Mouse (Mus musculus): ENCODE measurements around the gene Fam155a. TPM values are rescaled to one million over a fixed set of nuclear protein-coding genes. Genes with fewer than 3 reads are reported as not detected.

Gene Fam155a
- polyA plus RNA-seq, 1 experiment from 2014 or later, result 30.3 TPM

GRCm38 (mm10) chr8:9227779-9228464 lies 543.0 kb downstream of the Fam155a start:
- Histone ChIP-seq H3K4me3 (ENCODE audit: low read length) (no peak overlapping the region), H3K9ac (ENCODE audit: low read depth, low read length) (peak overlapping the region; percentile 3; the same call in 1 of the 2 replicates), H3K27ac (ENCODE audit: low read depth, low read length) (peak overlapping the region; percentile 60), H3K36me3 (ENCODE audit: control insufficient read depth, insufficient read depth, low read length) (no peaks in the 10 kb centered on the region), H3K9me3 (ENCODE audit: control insufficient read depth, low read length) (no peaks in the 10 kb centered on the region), H3K4me2 (ENCODE audit: low read length) (peak overlapping the region; percentile 25), H3K4me1 (ENCODE audit: control insufficient read depth, insufficient read depth, low read depth, low read length) (peaks cover 5% of the 10 kb centered on the region), H3K27me3 (replicated peaks; ENCODE audit: control insufficient read depth, insufficient read depth, low read length) (no peaks in the 10 kb centered on the region)
- peak; percentile 84 for ATAC-seq
- 28% methylated on average over 19 of the region's 19 CpGs for WGBS

DNA sequence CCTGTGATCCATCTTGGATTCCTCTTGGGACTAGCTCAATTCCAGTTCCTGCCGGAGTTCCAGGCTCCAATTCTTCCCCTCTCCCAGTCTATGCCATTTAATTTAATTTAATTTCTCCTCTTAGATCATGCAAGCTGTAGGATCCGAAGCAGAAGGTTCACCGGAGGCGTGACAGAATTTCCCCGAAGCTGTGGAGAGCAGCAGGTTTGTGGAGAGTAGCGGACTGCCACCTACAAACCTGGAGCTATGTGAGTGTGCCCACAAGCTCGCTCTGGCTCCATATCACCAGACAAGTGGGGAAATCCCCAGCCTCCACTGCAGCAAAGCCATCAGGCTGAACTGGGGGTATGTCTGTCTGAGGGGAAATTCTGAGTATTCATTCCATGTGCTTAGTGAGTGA lies 544.2 kb downstream of the Fam155a start:
- Histone ChIP-seq H3K27ac (ENCODE audit: low read depth, low read length) (no peak overlapping the region), H3K27me3 (replicated peaks; ENCODE audit: control insufficient read depth, insufficient read depth, low read length) (no peaks in the 10 kb centered on the region), H3K36me3 (ENCODE audit: control insufficient read depth, insufficient read depth, low read length) (no peaks in the 10 kb centered on the region), H3K4me2 (ENCODE audit: low read length) (no peak overlapping the region), H3K9ac (ENCODE audit: low read depth, low read length) (no peak overlapping the region), H3K9me3 (ENCODE audit: control insufficient read depth, low read length) (no peaks in the 10 kb centered on the region), H3K4me1 (ENCODE audit: control insufficient read depth, insufficient read depth, low read depth, low read length) (peaks cover 4% of the 10 kb centered on the region), H3K4me3 (ENCODE audit: low read length) (no peak overlapping the region)
- 89% methylated on average over 7 of the region's 7 CpGs for WGBS
- no peak for ATAC-seq

DNA sequence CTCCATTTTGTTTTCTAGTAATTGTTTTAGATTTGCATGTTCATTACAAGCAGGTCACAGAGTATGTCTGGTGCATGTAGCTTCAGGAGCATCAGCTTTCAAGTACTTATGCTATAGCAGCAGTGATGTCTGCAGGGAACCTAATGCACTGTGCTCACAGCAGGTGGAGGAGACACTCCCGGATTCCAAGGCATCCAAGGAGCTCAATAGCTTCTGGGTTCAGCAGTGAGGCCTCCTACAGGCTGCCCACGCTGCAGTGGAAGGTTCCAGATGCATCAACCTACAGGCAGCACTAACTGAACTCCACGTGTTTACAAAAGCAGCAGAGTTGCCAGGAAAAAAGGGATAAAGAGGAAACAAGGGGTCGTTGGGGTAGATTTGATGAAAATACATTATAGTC lies 559.2 kb downstream of the Fam155a start:
- 66% methylated on average over 4 of the region's 4 CpGs for WGBS

GRCm38 (mm10) chr8:9207505-9208051 lies 563.4 kb downstream of the Fam155a start:
- no peak overlapping the region for H3K27ac ChIP-seq (ENCODE audit: low read depth, low read length)
- H3K4me2 ChIP-seq (ENCODE audit: low read length), result no peak overlapping the region
- no peak for ATAC-seq
- no peaks in the 10 kb centered on the region for H3K27me3 ChIP-seq (replicated peaks; ENCODE audit: control insufficient read depth, insufficient read depth, low read length)
- H3K9ac ChIP-seq (ENCODE audit: low read depth, low read length), result no peak overlapping the region
- H3K36me3 ChIP-seq (ENCODE audit: control insufficient read depth, insufficient read depth, low read length), result no peaks in the 10 kb centered on the region
- H3K4me3 ChIP-seq (ENCODE audit: low read length), result no peak overlapping the region
- no peaks in the 10 kb centered on the region for H3K9me3 ChIP-seq (ENCODE audit: control insufficient read depth, low read length)
- 94% methylated on average over 31 of the region's 31 CpGs for WGBS
- H3K4me1 ChIP-seq (ENCODE audit: control insufficient read depth, insufficient read depth, low read depth, low read length), result no peaks in the 10 kb centered on the region

More for the DNA sequence above, 559.2 kb downstream of the Fam155a start:
- Histone ChIP-seq H3K27ac (ENCODE audit: low read depth, low read length) (no peak overlapping the region), H3K9ac (ENCODE audit: low read depth, low read length) (no peak overlapping the region), H3K4me3 (ENCODE audit: low read length) (no peak overlapping the region), H3K4me2 (ENCODE audit: low read length) (no peak overlapping the region), H3K36me3 (ENCODE audit: control insufficient read depth, insufficient read depth, low read length) (no peaks in the 10 kb centered on the region), H3K27me3 (replicated peaks; ENCODE audit: control insufficient read depth, insufficient read depth, low read length) (no peaks in the 10 kb centered on the region), H3K4me1 (ENCODE audit: control insufficient read depth, insufficient read depth, low read depth, low read length) (no peaks in the 10 kb centered on the region), H3K9me3 (ENCODE audit: control insufficient read depth, low read length) (no peaks in the 10 kb centered on the region)
- no peak for ATAC-seq

DNA sequence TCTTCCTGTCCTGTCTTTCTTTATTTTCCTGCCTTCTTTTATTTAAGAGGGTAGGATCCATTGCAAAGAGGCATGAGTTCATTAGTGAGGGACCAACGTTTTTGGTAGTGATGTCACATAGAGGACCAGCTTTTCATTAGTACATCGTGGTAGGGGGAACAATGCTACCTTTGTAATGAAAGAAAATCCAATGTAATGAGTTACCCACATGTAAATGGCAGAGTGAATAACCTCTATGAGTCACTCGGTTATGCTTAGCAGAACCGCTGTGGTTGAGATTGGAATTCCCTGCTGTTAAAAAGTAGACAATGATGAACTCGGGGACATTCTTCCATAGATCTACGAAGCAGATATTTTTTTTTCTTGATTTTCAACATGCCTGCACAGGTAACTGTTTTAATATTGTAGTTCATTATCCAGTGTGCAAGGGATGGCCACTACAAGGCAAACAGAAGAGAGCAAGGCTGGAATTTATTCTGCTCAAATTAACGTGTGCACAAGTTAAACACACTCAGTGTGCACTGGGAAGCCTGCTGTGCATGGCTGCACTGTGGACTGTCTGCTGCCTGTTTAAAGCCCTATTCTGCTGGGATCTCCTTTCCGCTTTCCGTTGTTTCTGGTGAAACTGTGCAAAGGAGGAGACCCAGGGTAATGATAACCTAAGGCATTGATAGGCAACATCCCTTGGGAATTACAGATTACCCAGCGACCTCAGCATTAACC lies 566.5 kb downstream of the Fam155a start:
- Histone ChIP-seq H3K27me3 (replicated peaks; ENCODE audit: control insufficient read depth, insufficient read depth, low read length) (no peaks in the 10 kb centered on the region), H3K9me3 (ENCODE audit: control insufficient read depth, low read length) (no peaks in the 10 kb centered on the region), H3K27ac (ENCODE audit: low read depth, low read length) (no peak overlapping the region), H3K4me3 (ENCODE audit: low read length) (no peak overlapping the region), H3K9ac (ENCODE audit: low read depth, low read length) (no peak overlapping the region; the same call in 1 of the 2 replicates), H3K4me2 (ENCODE audit: low read length) (no peak overlapping the region), H3K4me1 (ENCODE audit: control insufficient read depth, insufficient read depth, low read depth, low read length) (no peaks in the 10 kb centered on the region), H3K36me3 (ENCODE audit: control insufficient read depth, insufficient read depth, low read length) (no peaks in the 10 kb centered on the region)
- 49% methylated on average over 10 of the region's 10 CpGs for WGBS
- ATAC-seq, result no peak

DNA sequence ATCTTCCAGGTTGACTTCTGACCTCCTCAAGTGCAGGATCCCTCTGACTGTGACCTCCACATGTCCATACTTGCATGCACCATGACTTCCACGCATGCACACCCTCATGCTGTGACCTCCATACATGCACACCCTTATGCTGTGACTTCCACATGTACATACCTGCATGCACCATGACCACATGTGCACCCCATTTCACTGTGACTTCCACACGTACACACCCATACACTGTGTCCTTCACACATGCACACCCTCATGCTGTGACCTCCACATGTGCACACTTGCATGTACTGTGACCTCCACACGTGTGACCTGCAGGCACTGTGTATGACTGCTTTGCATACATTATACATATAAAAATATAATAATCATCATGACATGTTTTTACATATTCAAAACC lies 570.9 kb downstream of the Fam155a start:
- Histone ChIP-seq H3K27ac (ENCODE audit: low read depth, low read length) (no peak overlapping the region), H3K36me3 (ENCODE audit: control insufficient read depth, insufficient read depth, low read length) (no peaks in the 10 kb centered on the region), H3K9me3 (ENCODE audit: control insufficient read depth, low read length) (no peaks in the 10 kb centered on the region), H3K4me2 (ENCODE audit: low read length) (no peak overlapping the region), H3K4me3 (ENCODE audit: low read length) (no peak overlapping the region), H3K9ac (ENCODE audit: low read depth, low read length) (no peak overlapping the region), H3K27me3 (replicated peaks; ENCODE audit: control insufficient read depth, insufficient read depth, low read length) (no peaks in the 10 kb centered on the region), H3K4me1 (ENCODE audit: control insufficient read depth, insufficient read depth, low read depth, low read length) (no peaks in the 10 kb centered on the region)
- peak; percentile 58 for ATAC-seq
- WGBS, result 95% methylated on average over 3 of the region's 3 CpGs

GRCm38 (mm10) chr8:9191682-9192081 lies 579.3 kb downstream of the Fam155a start:
- Histone ChIP-seq H3K9me3 (ENCODE audit: control insufficient read depth, low read length) (no peaks in the 10 kb centered on the region), H3K36me3 (ENCODE audit: control insufficient read depth, insufficient read depth, low read length) (no peaks in the 10 kb centered on the region), H3K9ac (ENCODE audit: low read depth, low read length) (no peak overlapping the region), H3K4me1 (ENCODE audit: control insufficient read depth, insufficient read depth, low read depth, low read length) (no peaks in the 10 kb centered on the region), H3K4me3 (ENCODE audit: low read length) (no peak overlapping the region), H3K27ac (ENCODE audit: low read depth, low read length) (no peak overlapping the region), H3K4me2 (ENCODE audit: low read length) (no peak overlapping the region), H3K27me3 (replicated peaks; ENCODE audit: control insufficient read depth, insufficient read depth, low read length) (no peaks in the 10 kb centered on the region)
- no peak for ATAC-seq
- 84% methylated on average over 3 of the region's 3 CpGs for WGBS

DNA sequence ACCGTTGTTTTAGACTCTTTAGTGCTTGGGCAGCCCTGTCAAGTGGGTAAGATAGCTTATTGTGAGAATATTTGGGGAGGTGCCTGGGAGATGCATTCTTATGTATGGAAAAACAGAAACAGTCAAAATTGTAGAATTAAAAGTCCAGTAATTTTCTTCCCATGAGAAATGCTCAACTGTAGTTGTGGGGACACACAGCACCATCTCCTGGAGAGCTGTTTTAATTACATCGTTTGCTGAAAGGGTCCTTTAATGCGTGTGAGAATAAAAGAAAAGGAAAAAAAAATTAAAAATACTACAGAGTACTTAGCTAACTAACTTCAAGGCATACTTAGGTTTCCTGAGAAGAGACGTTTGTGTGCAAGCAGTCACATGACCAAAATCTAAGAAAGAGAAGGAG lies 582.3 kb downstream of the Fam155a start:
- no peak for ATAC-seq
- H3K27me3 ChIP-seq (replicated peaks; ENCODE audit: control insufficient read depth, insufficient read depth, low read length), result no peaks in the 10 kb centered on the region
- no peaks in the 10 kb centered on the region for H3K9me3 ChIP-seq (ENCODE audit: control insufficient read depth, low read length)
- H3K9ac ChIP-seq (ENCODE audit: low read depth, low read length), result no peak overlapping the region
- H3K36me3 ChIP-seq (ENCODE audit: control insufficient read depth, insufficient read depth, low read length), result no peaks in the 10 kb centered on the region
- no peak overlapping the region for H3K27ac ChIP-seq (ENCODE audit: low read depth, low read length)
- no peak overlapping the region for H3K4me3 ChIP-seq (ENCODE audit: low read length)
- no peaks in the 10 kb centered on the region for H3K4me1 ChIP-seq (ENCODE audit: control insufficient read depth, insufficient read depth, low read depth, low read length)
- WGBS, result 39% methylated on average over 4 of the region's 4 CpGs
- H3K4me2 ChIP-seq (ENCODE audit: low read length), result no peak overlapping the region

- no peaks in the 10 kb centered on the region for H3K36me3 ChIP-seq (ENCODE audit: control insufficient read depth, insufficient read depth, low read length)
- H3K27me3 ChIP-seq (replicated peaks; ENCODE audit: control insufficient read depth, insufficient read depth, low read length), result no peaks in the 10 kb centered on the region
- no peaks in the 10 kb centered on the region for H3K4me1 ChIP-seq (ENCODE audit: control insufficient read depth, insufficient read depth, low read depth, low read length)
- H3K9me3 ChIP-seq (ENCODE audit: control insufficient read depth, low read length), result no peaks in the 10 kb centered on the region
- no peak overlapping the region for H3K4me3 ChIP-seq (ENCODE audit: low read length)
- no peak for ATAC-seq
- no peak overlapping the region for H3K4me2 ChIP-seq (ENCODE audit: low read length)
- no peak overlapping the region for H3K27ac ChIP-seq (ENCODE audit: low read depth, low read length)
- 57% methylated on average over 2 of the region's 2 CpGs for WGBS
- no peak overlapping the region for H3K9ac ChIP-seq (ENCODE audit: low read depth, low read length)
These were observed 585.8 kb downstream of the Fam155a start for GRCm38 (mm10) chr8:9185200-9185599.
